Mouse (Mus musculus) heart, embryonic 14.5 days (tissue): Measurements from ENCODE around the gene Nup98. TPM values are rescaled to one million over a fixed set of nuclear protein-coding genes. Genes with fewer than 3 reads are reported as not detected.
A peak's percentile ranks its signal among the peaks of the same experiment; 100 is the strongest.

Experiments used
- ATAC-seq: fragments of 200-750 bp; cut with Nextera tagmentation; 2 replicates; pipeline ENCODE4 v1.8.0; 2017; ENCODE audit warnings: low read depth, moderate TSS enrichment; ENCODE audit not compliant: insufficient number of reproducible peaks, insufficient read depth, low FRiP score
- H3K27ac ChIP-seq, 2 experiments: fragments of 200-500 bp in 1 of 2; fragments of 300-500 bp in 1 of 2; sonication (generic) in 1 of 2; replicated peaks in 1 of 2; 2 replicates each; pipeline ENCODE4 v1.5.1; 2012 to 2014; ENCODE audit warnings: low read depth in 2 of 2, low read length in 2 of 2, control low read depth in 1 of 2, mild to moderate bottlenecking in 1 of 2, mixed read lengths in 1 of 2; ENCODE audit not compliant: control insufficient read depth in 1 of 2, insufficient read depth in 1 of 2
- H3K27me3 ChIP-seq: fragments of 300-500 bp; sonication (generic); 2 replicates; pipeline ENCODE4 v1.6.1; 2014; ENCODE audit warnings: mild to moderate bottlenecking, low read length, control low read depth; ENCODE audit not compliant: control insufficient read depth, insufficient read depth
- H3K36me3 ChIP-seq: fragments of 300-500 bp; sonication (generic); 2 replicates; pipeline ENCODE4 v1.6.1; 2014; ENCODE audit warnings: mild to moderate bottlenecking, control low read depth, low read length, mixed read lengths; ENCODE audit not compliant: control insufficient read depth, insufficient read depth
- H3K4me1 ChIP-seq, 2 experiments: fragments of 200-500 bp in 1 of 2; fragments of 300-500 bp in 1 of 2; sonication (generic) in 1 of 2; 2 replicates each; pipeline ENCODE4 v1.6.1; 2012 to 2014; ENCODE audit warnings: low read length in 2 of 2, control low read depth in 1 of 2, mixed read lengths in 1 of 2; ENCODE audit not compliant: control insufficient read depth in 2 of 2, insufficient read depth in 2 of 2
- H3K4me2 ChIP-seq: fragments of 300-500 bp; sonication (generic); 2 replicates; pipeline ENCODE4 v1.6.1; 2014; ENCODE audit warnings: mild to moderate bottlenecking, low read length
- H3K4me3 ChIP-seq, 2 experiments: fragments of 200-500 bp in 1 of 2; fragments of 300-500 bp in 1 of 2; sonication (generic) in 1 of 2; 2 replicates each; pipeline ENCODE4 v1.5.1; 2012 to 2014; ENCODE audit warnings: low read length in 2 of 2, mild to moderate bottlenecking in 2 of 2, control low read depth in 1 of 2, low read depth in 1 of 2, moderate library complexity in 1 of 2; ENCODE audit not compliant: control insufficient read depth in 1 of 2, insufficient read depth in 1 of 2
- H3K9ac ChIP-seq: fragments of 300-500 bp; sonication (generic); 2 replicates; pipeline ENCODE4 v1.6.1; 2014; ENCODE audit warnings: mild to moderate bottlenecking, low read length
- H3K9me3 ChIP-seq: fragments of 300-500 bp; sonication (generic); 2 replicates; pipeline ENCODE4 v1.6.1; 2016; ENCODE audit warnings: low read length, control low read depth; ENCODE audit not compliant: control insufficient read depth
- WGBS: fragments of 180-500 bp; shearing (Covaris S2); extraction: QIAGEN DNeasy Blood & Tissue Kit; methylation state at CpG from one replicate; pipeline ENCODE4 v1.1.7; 2014; 5-methylcytosine and 5-hydroxymethylcytosine counted together
- polyA plus RNA-seq: library from polyadenylated mRNA; unstranded; fragments of >200 nt; fragmentation: Nextera tagmentation; extraction: Ambion mirVana; gene quantifications from 2 replicates; pipeline ENCODE4 v1.2.1, GENCODE M21; 2014

Gene Nup98
- polyA plus RNA-seq, 1 experiment from 2014 or later: 27.3 TPM

DNA sequence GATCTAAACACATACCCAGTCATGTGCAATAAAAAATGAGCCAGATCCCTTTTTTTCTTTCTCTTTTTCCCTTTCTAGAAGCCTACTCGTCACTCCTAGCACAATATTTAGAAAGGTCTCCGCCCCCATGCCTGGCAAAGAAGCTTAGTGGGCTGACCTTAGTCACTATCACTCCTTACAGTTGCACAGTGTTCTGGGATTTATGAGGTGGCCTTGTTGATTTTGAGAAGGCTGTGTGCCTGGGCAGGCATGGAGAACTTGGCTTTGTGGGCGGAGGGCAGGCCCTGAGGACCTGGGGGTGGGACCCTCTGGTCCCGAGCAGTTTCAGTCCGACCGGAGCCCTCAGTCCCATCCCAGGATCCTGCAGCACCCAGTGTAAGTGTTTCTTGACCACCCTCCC lies 19.8 kb upstream of the Nup98 start:
- Histone ChIP-seq H3K4me3 (no peak overlapping the region), H3K9me3 (no peaks in the 10 kb centered on the region), H3K4me1 (peaks cover 0 to 2% of the 10 kb centered on the region in 2 experiments; a peak in 1 of 4 replicates), H3K4me2 (no peak overlapping the region), H3K27ac (no peak overlapping the region), H3K27me3 (no peaks in the 10 kb centered on the region), H3K36me3 (peaks cover 39% of the 10 kb centered on the region), H3K9ac (no peak overlapping the region)
- ATAC-seq: no peak
- 93% methylated on average over 6 of the region's 6 CpGs for WGBS

DNA sequence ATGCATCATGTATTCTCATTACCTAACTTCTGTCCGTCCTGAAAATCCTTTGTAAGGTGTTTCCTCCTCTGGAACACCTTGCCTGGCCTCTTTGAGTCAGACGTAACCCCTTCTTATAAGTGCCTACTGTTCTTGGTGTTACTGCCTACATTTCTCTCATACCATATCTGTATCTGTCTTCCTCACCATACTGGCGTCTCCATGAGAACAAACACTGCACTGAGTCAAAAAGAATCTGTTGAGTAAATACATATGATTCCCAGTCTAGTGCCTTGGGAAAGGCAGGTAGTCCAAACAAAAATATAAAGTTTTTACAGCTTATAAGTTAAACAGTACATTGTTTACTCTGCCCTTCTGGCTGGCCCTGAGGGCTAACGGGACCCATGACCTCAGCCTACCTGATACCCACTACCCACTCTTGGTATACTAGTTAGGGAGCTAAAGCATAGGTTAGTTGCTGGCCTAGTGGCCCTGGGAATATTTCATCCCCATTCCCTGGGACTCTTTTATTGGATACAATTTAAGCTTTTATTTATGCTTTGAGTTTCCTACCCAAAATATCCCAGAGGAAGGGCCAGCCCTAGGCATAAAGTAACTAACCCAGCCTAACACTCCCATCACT lies 18.2 kb upstream of the Nup98 start:
- Histone ChIP-seq H3K36me3 (peaks cover 35% of the 10 kb centered on the region), H3K27me3 (no peaks in the 10 kb centered on the region), H3K4me3 (no peak overlapping the region), H3K27ac (no peak overlapping the region), H3K9me3 (no peaks in the 10 kb centered on the region), H3K4me2 (no peak overlapping the region), H3K9ac (no peak overlapping the region), H3K4me1 (peaks cover 5 to 6% of the 10 kb centered on the region in 2 experiments; a peak in 3 of 4 replicates)
- no peak for ATAC-seq
- WGBS: 89% methylated on average over 4 of the region's 4 CpGs

DNA sequence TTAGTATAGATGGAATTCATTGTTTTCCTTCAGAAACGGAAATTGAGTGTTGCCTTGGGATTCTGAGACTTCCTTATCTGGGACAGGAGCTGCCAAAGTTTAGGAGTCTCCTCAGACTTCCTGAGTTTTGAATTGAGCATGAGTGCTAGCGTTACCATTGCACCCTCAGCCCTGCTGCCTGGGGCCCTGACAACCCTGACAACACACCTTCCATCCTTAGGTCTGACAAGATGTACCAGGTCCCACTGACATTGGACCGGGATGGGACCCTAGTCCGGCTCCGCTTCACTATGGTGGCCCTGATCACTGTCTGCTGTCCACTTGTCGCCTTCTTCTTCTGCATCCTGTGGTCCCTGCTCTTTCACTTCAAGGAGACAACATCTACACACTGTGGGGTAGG lies 16.1 kb upstream of the Nup98 start:
- no peaks in the 10 kb centered on the region for H3K9me3 ChIP-seq
- no peak overlapping the region for H3K4me3 ChIP-seq
- ATAC-seq: no peak
- 82% methylated on average over 6 of the region's 6 CpGs for WGBS
- H3K4me1 ChIP-seq: peaks cover 5 to 6% of the 10 kb centered on the region in 2 experiments; a peak in 3 of 4 replicates
- H3K27ac ChIP-seq: no peak overlapping the region
- H3K36me3 ChIP-seq: peaks cover 35% of the 10 kb centered on the region
- no peak overlapping the region for H3K4me2 ChIP-seq
- H3K9ac ChIP-seq: no peak overlapping the region
- H3K27me3 ChIP-seq: no peaks in the 10 kb centered on the region

DNA sequence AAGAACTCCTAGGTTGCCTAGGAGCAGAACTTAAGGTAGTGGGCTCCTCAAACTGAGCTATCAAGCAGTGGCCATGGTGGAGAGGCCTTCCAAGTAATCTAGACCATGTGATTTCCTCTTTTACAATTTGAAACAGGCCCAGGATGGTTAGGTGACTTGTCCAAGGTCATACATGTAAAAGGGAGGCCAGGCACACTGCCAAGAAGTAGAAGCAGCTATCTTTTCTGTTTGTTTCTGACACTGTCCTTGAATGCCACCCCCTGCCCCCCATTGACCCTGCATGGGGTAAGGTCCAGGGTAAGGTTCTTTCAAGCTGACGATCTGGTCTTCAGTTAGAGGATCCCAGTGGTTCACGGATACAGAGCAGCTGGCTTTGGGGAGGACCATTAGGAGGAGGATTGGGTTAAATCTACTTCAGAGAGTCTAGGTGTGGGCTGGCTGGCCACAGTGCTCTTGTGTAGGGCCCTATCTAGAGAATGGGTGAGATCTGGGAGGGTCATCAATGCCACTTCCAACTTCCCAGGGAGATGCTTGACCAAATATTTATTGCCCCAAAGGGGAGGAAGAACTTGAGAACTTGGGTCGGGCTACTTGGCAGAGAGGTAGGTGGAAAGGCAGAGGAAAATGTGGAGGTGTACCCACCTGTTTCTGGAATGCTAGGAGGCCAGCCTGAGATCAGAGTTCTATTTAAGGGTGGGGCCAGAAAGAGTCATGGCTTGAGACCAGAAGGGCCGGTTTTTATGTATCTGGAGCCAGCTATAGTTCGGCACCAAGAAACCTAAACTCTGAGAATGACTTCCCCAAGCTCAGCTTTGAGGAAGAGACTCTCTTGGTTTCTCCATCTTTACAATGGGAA lies 14.1 kb upstream of the Nup98 start:
- 83% methylated on average over 5 of the region's 5 CpGs for whole genome bisulfite sequencing
- Histone ChIP-seq H3K27me3 (no peaks in the 10 kb centered on the region), H3K27ac (no peak overlapping the region), H3K36me3 (peaks cover 20% of the 10 kb centered on the region), H3K9me3 (no peaks in the 10 kb centered on the region), H3K9ac (no peak overlapping the region), H3K4me3 (no peak overlapping the region), H3K4me2 (peak overlapping the region; percentile 80; the same call in 1 of the 2 replicates), H3K4me1 (peaks cover 5 to 6% of the 10 kb centered on the region in 2 experiments; a peak in 3 of 4 replicates)
- ATAC-seq: no peak

DNA sequence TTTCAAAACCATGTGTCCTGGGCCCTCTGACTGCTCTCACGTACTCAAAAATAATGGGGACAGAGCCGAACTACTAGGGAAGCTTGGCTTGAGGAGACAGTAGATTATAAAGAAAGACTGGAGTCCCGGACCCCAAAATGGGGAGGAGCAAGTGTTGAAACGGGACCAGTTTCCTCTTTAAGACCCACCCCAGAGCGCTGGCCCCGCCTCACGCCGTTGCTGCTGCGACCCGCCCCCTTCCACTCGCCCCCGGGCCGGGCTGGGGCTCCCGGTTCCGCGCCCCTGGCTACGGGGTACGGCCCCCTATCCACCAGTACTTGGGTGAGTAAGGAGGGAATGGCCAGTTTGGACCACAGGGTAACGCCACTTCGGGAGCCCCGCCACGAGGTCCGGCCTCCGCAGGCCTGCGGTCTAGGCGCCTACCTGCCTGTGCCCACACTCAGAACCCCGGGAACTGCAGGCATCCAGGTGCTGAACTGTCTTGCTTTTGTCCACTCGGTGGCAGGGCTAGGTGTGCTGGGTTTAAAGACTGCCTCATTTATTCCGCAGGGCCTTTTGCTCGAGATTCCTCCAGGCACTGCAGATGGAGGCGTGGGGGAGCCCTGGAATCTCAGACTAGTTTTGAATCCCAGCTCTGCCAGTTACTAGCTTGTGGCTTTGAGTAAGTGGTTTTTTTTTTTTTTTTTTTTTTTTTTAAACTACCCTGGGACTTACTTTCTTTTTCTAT lies 13.0 kb upstream of the Nup98 start:
- peak overlapping the region; percentile 61 to 69 for H3K4me3 ChIP-seq
- no peaks in the 10 kb centered on the region for H3K27me3 ChIP-seq
- peak; percentile 82 for ATAC-seq
- 2% methylated on average over 30 of the region's 31 CpGs for WGBS
- no peaks in the 10 kb centered on the region for H3K9me3 ChIP-seq
- H3K27ac ChIP-seq: peak overlapping the region; percentile 6 to 49
- H3K4me2 ChIP-seq: peak overlapping the region; percentile 80
- H3K36me3 ChIP-seq: peaks cover 12% of the 10 kb centered on the region; the same call in 1 of the 2 replicates
- H3K9ac ChIP-seq: peak overlapping the region; percentile 78
- H3K4me1 ChIP-seq: peaks cover 5 to 6% of the 10 kb centered on the region in 2 experiments; a peak in 3 of 4 replicates

DNA sequence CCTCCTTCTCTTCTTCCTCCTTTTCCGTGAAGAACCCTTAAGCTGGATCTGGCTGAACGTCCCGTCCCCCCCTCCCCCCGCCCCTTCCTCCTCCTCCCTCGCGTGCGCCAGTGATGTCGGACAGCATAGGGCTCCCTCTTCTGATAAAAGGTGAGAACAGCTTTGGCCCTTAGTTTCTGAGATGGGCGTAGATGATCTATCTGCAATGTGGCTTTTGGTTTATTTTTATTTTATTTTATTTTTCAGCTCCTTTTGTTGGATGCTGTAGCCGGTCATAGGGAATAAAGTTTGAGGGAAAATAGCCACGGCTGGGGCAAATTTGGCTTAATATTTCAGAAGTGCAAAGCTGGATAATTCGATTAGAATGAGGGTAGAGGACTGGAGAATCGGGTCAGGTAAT lies 12.4 kb upstream of the Nup98 start:
- WGBS: under 1% methylated on average over 5 of the region's 13 CpGs
- H3K4me2 ChIP-seq: peak overlapping the region; percentile 80
- no peaks in the 10 kb centered on the region for H3K27me3 ChIP-seq
- H3K9me3 ChIP-seq: no peaks in the 10 kb centered on the region
- H3K4me1 ChIP-seq: peaks cover 5 to 6% of the 10 kb centered on the region in 2 experiments; a peak in 3 of 4 replicates
- H3K4me3 ChIP-seq: peak overlapping the region; percentile 61 to 69; a peak in 3 of 4 replicates
- H3K27ac ChIP-seq: peak overlapping the region in 1 of 2 experiments; percentile 49; a peak in 1 of 4 replicates
- ATAC-seq: no peak
- H3K36me3 ChIP-seq: peaks cover 6% of the 10 kb centered on the region; the same call in 1 of the 2 replicates
- H3K9ac ChIP-seq: peak overlapping the region; percentile 78

DNA sequence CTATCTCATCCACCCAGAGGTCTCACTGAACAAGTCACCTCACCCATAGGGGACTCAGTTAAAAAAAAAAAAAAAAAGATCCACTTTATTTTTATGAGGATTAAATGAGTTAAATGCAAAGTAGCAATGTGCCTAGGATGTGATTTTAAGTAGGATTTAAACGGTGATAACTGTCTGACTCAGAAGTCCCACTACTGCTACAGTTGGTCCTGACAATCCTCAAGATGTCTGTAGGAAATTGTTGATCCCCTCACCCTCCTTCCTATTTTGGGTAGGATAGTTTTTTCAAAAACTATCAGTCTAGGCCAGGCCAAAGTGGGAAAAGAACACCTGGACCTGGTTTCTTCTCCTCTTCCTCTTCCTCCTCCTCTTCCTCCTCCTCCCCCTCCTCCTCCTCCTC lies 11.9 kb upstream of the Nup98 start:
- no peak overlapping the region for H3K27ac ChIP-seq
- no peak for ATAC-seq
- H3K9me3 ChIP-seq: no peaks in the 10 kb centered on the region
- peak overlapping the region; percentile 80 for H3K4me2 ChIP-seq
- 47% methylated on average over 1 of the region's 1 CpGs for WGBS
- H3K4me3 ChIP-seq: no peak overlapping the region; a peak in 1 of 4 replicates
- 0 out of 2 replicates have a peak, but pooled peaks cover 4% of the 10 kb centered on the region for H3K36me3 ChIP-seq
- no peak overlapping the region for H3K9ac ChIP-seq
- no peaks in the 10 kb centered on the region for H3K27me3 ChIP-seq
- H3K4me1 ChIP-seq: peaks cover 5 to 6% of the 10 kb centered on the region in 2 experiments; a peak in 3 of 4 replicates
